Mouse (Mus musculus): ENCODE measurements around the gene Nek3. TPM values are rescaled to one million over a fixed set of nuclear protein-coding genes. Genes with fewer than 3 reads are reported as not detected.

Nek3 gene
- total RNA-seq, 1 experiment from 2014 or later: 3.7 TPM

Other genes with a start within 250 kb of the Nek3 start
- not detected in 2 replicates for gene Defb15, start 233.7 kb downstream of the Nek3 start, total RNA-seq (2017)
- not detected in 2 replicates for gene Defb35, start 228.1 kb downstream of the Nek3 start, total RNA-seq (2017)
- gene Defb13, start 219.7 kb downstream of the Nek3 start, total RNA-seq (2017): not detected in 2 replicates
- gene Fam90a1a, start 207.7 kb downstream of the Nek3 start, total RNA-seq (2017): not detected in 2 replicates
- gene Ccdc70, start 196.7 kb downstream of the Nek3 start, total RNA-seq (2017): not detected in 2 replicates
- 1.4 and 3.9 TPM in 2 replicates for gene Atp7b, start 106.1 kb downstream of the Nek3 start, total RNA-seq (2017)
- 11.9 and 17.9 TPM in 2 replicates for gene Alg11, start 105.7 kb downstream of the Nek3 start, total RNA-seq (2017)
- not detected in 2 replicates for gene Nek5, start 41.4 kb downstream of the Nek3 start, total RNA-seq (2017)
- 40.8 and 50.3 TPM in 2 replicates for gene Ckap2, start 19.4 kb upstream of the Nek3 start, total RNA-seq (2017)
- gene Vps36, start 26.4 kb upstream of the Nek3 start, total RNA-seq (2017): 55.0 and 68.1 TPM in 2 replicates
- 12.0 and 17.0 TPM in 2 replicates for gene Thsd1, start 60.9 kb upstream of the Nek3 start, total RNA-seq (2017)
- not detected in 2 replicates for gene Tpte, start 117.0 kb upstream of the Nek3 start, total RNA-seq (2017)
- gene Slc25a15, start 232.2 kb upstream of the Nek3 start, total RNA-seq (2017): 14.4 and 15.3 TPM in 2 replicates
- 23.8 and 31.4 TPM in 2 replicates for gene Mrps31, start 244.9 kb upstream of the Nek3 start, total RNA-seq (2017)

Data from hematopoietic stem cell, adult 5-6 weeks (primary cell).